Mouse (Mus musculus): ENCODE measurements around the gene Etl4. TPM values are rescaled to one million over a fixed set of nuclear protein-coding genes. Genes with fewer than 3 reads are reported as not detected.

Gene Etl4
- polyA plus RNA-seq, 1 experiment: 7.4 TPM

DNA sequence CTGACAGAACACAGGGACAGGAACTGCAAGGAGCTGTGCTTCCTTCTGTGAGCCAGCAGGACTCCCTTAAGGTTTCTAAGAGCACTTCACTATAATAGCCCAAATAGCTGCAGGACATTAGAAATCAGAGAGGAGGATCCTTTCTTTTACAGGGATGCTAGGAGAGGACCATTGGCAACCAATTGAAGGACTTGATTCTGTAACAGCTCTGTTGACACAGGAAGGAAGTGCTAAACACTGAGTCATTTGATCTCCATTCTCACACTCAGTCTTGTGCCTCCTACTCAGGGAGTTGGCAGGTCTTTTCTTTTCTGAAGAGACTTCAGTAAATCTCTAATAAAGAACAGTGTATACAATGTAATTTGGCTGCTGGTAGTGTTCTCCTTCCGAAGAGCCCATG is 838.9 kb downstream of the Etl4 start:
- Histone ChIP-seq H3ac (ENCODE audit: control insufficient read depth, insufficient read length) (no peak overlapping the region), H3K4me2 (ENCODE audit: low read depth) (no peak overlapping the region), H3K36me3 (ENCODE audit: control insufficient read depth, insufficient read depth) (peaks cover 11% of the 10 kb centered on the region), H3K27me3 (ENCODE audit: control insufficient read depth, insufficient read depth, insufficient read length) (no peaks in the 10 kb centered on the region), H3K79me2 (ENCODE audit: control insufficient read depth, insufficient read depth) (no peaks in the 10 kb centered on the region), H3K4me3 (no peak overlapping the region)
- TF ChIP-seq E2F4 (IDR thresholded peaks at IDR 0.05; ENCODE audit: insufficient read depth) (no peak), SRF (IDR thresholded peaks at IDR 0.05; ENCODE audit: control insufficient read depth, insufficient read length, low read depth) (no peak), USF1 (IDR thresholded peaks at IDR 0.05; ENCODE audit: low read depth) (no peak), CEBPB (IDR thresholded peaks at IDR 0.05; ENCODE audit: insufficient read depth, poor library complexity, severe bottlenecking) (no peak), POLR2AphosphoS2 (IDR thresholded peaks at IDR 0.05; ENCODE audit: insufficient read length, low read depth) (no peak), MYOG (IDR thresholded peaks at IDR 0.05; ENCODE audit: control insufficient read depth in 1 of 3, insufficient read depth in 1 of 3, insufficient read length in 2 of 3, low read depth in 2 of 3) (no peak), POLR2A (IDR thresholded peaks at IDR 0.05; ENCODE audit: insufficient read length, low read depth) (no peak), TCF3 (IDR thresholded peaks at IDR 0.05; ENCODE audit: insufficient read length, low read depth) (no peak), MAX (IDR thresholded peaks at IDR 0.05; ENCODE audit: low read depth) (no peak), MYOD1 (IDR thresholded peaks at IDR 0.05; ENCODE audit: control insufficient read depth in 1 of 3, insufficient read length in 2 of 3, low read depth in 2 of 3) (no peak), TCF12 (IDR thresholded peaks at IDR 0.05; ENCODE audit: insufficient read depth, poor library complexity, severe bottlenecking) (no peak), REST (IDR thresholded peaks at IDR 0.05; ENCODE audit: insufficient read depth, insufficient read length) (no peak)

DNA sequence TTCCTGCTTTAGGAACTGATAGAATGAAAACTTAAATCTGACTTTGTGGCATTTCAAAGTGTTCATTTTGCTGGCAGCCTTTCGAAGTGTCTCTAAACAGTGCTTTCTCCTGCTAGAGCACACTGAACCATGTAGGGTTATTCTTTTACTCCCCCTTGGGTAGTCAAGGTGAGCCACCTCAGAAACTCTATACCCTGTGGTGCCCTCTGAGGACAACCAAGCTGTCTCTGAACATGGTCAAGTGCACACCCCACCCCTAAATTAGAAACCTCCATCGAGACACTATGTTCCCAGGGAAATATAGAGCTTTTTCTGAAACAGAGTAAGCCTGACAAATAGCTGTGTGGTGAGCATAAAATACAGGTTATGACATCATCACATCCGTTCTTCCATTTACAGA is 840.1 kb downstream of the Etl4 start:
- no peaks in the 10 kb centered on the region for H3K79me2 ChIP-seq (ENCODE audit: control insufficient read depth, insufficient read depth)
- H3K4me3 ChIP-seq: no peak overlapping the region
- H3K36me3 ChIP-seq (ENCODE audit: control insufficient read depth, insufficient read depth): peaks cover 11% of the 10 kb centered on the region
- TF ChIP-seq POLR2AphosphoS2 (IDR thresholded peaks at IDR 0.05; ENCODE audit: insufficient read length, low read depth) (no peak), MAX (IDR thresholded peaks at IDR 0.05; ENCODE audit: low read depth) (no peak), POLR2A (IDR thresholded peaks at IDR 0.05; ENCODE audit: insufficient read length, low read depth) (no peak), MYOG (IDR thresholded peaks at IDR 0.05; ENCODE audit: control insufficient read depth in 1 of 3, insufficient read depth in 1 of 3, insufficient read length in 2 of 3, low read depth in 2 of 3) (no peak), SRF (IDR thresholded peaks at IDR 0.05; ENCODE audit: control insufficient read depth, insufficient read length, low read depth) (no peak), TCF12 (IDR thresholded peaks at IDR 0.05; ENCODE audit: insufficient read depth, poor library complexity, severe bottlenecking) (no peak)
- H3K4me2 ChIP-seq (ENCODE audit: low read depth): no peak overlapping the region
- H3ac ChIP-seq (ENCODE audit: control insufficient read depth, insufficient read length): no peak overlapping the region
- H3K27me3 ChIP-seq (ENCODE audit: control insufficient read depth, insufficient read depth, insufficient read length): no peaks in the 10 kb centered on the region

DNA sequence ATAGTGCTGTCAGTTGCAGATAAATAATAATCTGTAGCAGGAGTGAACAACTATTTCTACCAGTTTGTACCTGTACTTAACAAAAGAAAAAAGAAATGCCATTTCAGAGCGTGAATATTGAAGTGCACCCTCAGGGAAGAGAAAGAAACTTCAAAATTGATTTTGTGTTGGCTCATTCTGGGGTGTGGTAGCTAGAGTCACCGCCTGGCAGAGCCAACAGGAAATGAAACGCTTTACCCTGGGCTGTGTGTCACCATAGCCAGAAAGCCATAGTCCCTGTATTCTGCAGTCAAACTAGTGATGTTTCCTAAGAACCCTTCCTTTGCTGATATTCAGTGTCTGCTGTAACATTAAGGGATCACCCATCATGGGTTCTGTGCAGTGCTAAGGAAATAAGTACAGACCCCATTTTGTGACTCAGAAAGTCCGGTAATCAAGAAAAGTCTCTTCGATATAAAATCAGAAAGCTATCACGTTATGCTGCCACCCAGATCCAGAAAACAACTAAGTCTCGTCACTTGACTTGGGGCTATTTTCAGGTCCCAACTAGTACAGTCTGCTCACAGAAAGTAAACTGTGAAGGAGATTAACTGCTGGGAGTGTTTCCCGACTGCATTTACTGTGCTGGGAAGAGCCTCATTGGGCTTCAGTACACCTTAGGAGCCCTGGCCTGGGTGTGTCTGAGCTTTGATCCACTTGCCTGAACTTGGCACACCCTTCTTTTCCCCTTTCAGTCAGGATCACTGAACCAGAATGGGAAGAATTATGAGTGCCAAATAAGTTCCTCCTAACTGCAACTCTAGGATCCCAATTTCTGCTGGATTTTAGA is 843.9 kb downstream of the Etl4 start:
- Histone ChIP-seq H3K4me2 (ENCODE audit: low read depth) (peak overlapping the region; percentile 36), H3K4me3 (no peak overlapping the region), H3K27me3 (ENCODE audit: control insufficient read depth, insufficient read depth, insufficient read length) (no peaks in the 10 kb centered on the region), H3ac (ENCODE audit: control insufficient read depth, insufficient read length) (no peak overlapping the region), H3K36me3 (ENCODE audit: control insufficient read depth, insufficient read depth) (no peaks in the 10 kb centered on the region), H3K79me2 (ENCODE audit: control insufficient read depth, insufficient read depth) (no peaks in the 10 kb centered on the region)
- no peak for TF ChIP-seq POLR2A (IDR thresholded peaks at IDR 0.05; ENCODE audit: insufficient read length, low read depth)
- no peak for TF ChIP-seq POLR2AphosphoS2 (IDR thresholded peaks at IDR 0.05; ENCODE audit: insufficient read length, low read depth)
- no peak for TF ChIP-seq TCF12 (IDR thresholded peaks at IDR 0.05; ENCODE audit: insufficient read depth, poor library complexity, severe bottlenecking)
- no peak for TF ChIP-seq E2F4 (IDR thresholded peaks at IDR 0.05; ENCODE audit: insufficient read depth)
- no peak for TF ChIP-seq CEBPB (IDR thresholded peaks at IDR 0.05; ENCODE audit: insufficient read depth, poor library complexity, severe bottlenecking)
- TF ChIP-seq MAX (IDR thresholded peaks at IDR 0.05; ENCODE audit: low read depth): no peak
- no peak for TF ChIP-seq SRF (IDR thresholded peaks at IDR 0.05; ENCODE audit: control insufficient read depth, insufficient read length, low read depth)
- TF ChIP-seq USF1 (IDR thresholded peaks at IDR 0.05; ENCODE audit: low read depth): no peak
- TF ChIP-seq TCF3 (IDR thresholded peaks at IDR 0.05; ENCODE audit: insufficient read length, low read depth): no peak
- TF ChIP-seq MYOD1 (IDR thresholded peaks at IDR 0.05; ENCODE audit: control insufficient read depth in 1 of 3, insufficient read length in 2 of 3, low read depth in 2 of 3): no peak
- no peak for TF ChIP-seq REST (IDR thresholded peaks at IDR 0.05; ENCODE audit: insufficient read depth, insufficient read length)
- TF ChIP-seq MYOG (IDR thresholded peaks at IDR 0.05; ENCODE audit: control insufficient read depth in 1 of 3, insufficient read depth in 1 of 3, insufficient read length in 2 of 3, low read depth in 2 of 3): no peak

DNA sequence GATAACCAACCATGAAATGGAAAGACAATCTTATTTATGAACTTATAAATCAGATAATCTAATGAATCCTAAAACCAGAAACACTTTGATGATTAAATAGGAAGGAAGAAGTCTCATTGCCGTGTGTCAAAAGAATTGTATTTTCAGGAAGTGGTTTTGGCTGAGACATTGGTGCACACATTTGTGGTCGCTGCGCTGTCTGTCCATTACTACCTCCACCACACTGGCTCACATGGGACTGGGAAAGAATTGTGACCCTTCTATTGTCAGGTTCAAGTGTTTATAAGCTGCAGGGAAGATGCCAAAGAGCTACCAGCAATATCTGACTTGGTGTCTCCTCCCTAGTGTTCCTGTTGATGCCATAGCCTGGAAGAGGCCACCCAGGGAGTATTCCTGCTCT is 847.4 kb downstream of the Etl4 start:
- Histone ChIP-seq H3K4me3 (no peak overlapping the region), H3ac (ENCODE audit: control insufficient read depth, insufficient read length) (no peak overlapping the region), H3K79me2 (ENCODE audit: control insufficient read depth, insufficient read depth) (no peaks in the 10 kb centered on the region), H3K4me2 (ENCODE audit: low read depth) (no peak overlapping the region), H3K27me3 (ENCODE audit: control insufficient read depth, insufficient read depth, insufficient read length) (no peaks in the 10 kb centered on the region), H3K36me3 (ENCODE audit: control insufficient read depth, insufficient read depth) (peaks cover 11% of the 10 kb centered on the region)
- TF ChIP-seq CEBPB (IDR thresholded peaks at IDR 0.05; ENCODE audit: insufficient read depth, poor library complexity, severe bottlenecking) (no peak), SRF (IDR thresholded peaks at IDR 0.05; ENCODE audit: control insufficient read depth, insufficient read length, low read depth) (no peak), TCF3 (IDR thresholded peaks at IDR 0.05; ENCODE audit: insufficient read length, low read depth) (no peak), MYOD1 (IDR thresholded peaks at IDR 0.05; ENCODE audit: control insufficient read depth in 1 of 3, insufficient read length in 2 of 3, low read depth in 2 of 3) (no peak), MYOG (IDR thresholded peaks at IDR 0.05; ENCODE audit: control insufficient read depth in 1 of 3, insufficient read depth in 1 of 3, insufficient read length in 2 of 3, low read depth in 2 of 3) (no peak), E2F4 (IDR thresholded peaks at IDR 0.05; ENCODE audit: insufficient read depth) (no peak)

All from myocyte (in vitro differentiated cells).